Mouse (Mus musculus): ENCODE results near the gene Cdkal1. TPM values are rescaled to one million over a fixed set of nuclear protein-coding genes. Genes with fewer than 3 reads are reported as not detected.

The Cdkal1 gene
- polyA plus RNA-seq, 1 experiment from 2014 or later: 8.7 TPM

DNA sequence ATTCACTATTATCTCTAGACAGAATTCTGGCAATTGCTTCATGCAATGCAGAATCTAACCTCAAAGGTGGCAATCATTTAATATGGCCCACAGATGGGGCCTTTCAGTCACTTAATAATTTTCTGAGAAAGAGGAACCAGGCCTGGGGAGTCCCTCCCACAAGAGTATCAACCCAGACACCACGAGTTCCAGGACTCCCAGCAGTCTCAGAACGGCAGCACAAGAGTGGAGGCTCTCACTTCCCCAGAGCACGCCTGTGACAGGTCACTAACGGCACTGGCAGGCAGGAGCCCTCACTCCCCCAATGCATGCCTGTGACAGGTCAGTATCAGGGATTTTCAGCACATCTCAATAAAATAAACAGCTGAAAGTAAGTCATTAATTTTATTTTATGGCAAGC is 424.6 kb downstream of the Cdkal1 start:
- peak; percentile 21 for DNase-seq
- no peak overlapping the region for H3K27ac ChIP-seq (ENCODE audit: low read depth)
- H3K9me3 ChIP-seq (ENCODE audit: low read length): no peaks in the 10 kb centered on the region
- H3K36me3 ChIP-seq (replicated peaks; ENCODE audit: insufficient read depth, low read length): no peaks in the 10 kb centered on the region
- no peak overlapping the region for H3K9ac ChIP-seq (replicated peaks)
- H3K27me3 ChIP-seq (ENCODE audit: insufficient read depth, low read length): no peaks in the 10 kb centered on the region
- no peak overlapping the region for H3K4me2 ChIP-seq (ENCODE audit: low read depth, low read length)
- no peaks in the 10 kb centered on the region for H3K4me1 ChIP-seq (ENCODE audit: insufficient read depth)
- H3K4me3 ChIP-seq (ENCODE audit: low read depth, low read length): no peak overlapping the region
- TF ChIP-seq EP300 (IDR thresholded peaks at IDR 0.05; ENCODE audit: low read depth) (no peak), CTCF (IDR thresholded peaks at IDR 0.05; ENCODE audit: low read depth) (no peak)
- WGBS (ENCODE audit: insufficient replicate concordance): 19% methylated on average over 4 of the region's 4 CpGs
- ATAC-seq: no peak

DNA sequence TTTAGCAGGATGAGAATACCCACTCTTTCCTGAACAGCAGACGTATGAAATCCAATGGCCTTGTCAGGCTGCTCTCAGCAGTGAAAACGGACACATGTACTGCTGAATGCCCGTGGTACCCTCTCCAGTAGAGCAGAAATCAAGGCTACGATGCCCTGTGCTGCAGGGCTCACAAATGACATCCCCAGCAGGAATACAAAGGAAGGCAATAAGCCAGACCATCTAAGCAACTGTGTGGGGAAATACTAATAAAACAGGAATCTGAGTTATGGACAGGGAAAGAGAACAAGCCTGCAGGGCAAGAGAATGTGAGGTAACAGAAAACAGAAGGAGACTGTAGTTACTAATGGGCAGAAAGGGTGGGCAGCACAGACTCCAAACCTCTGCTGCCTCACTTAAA is 425.6 kb downstream of the Cdkal1 start:
- DNase-seq: no peak
- Histone ChIP-seq H3K9me3 (ENCODE audit: low read length) (no peaks in the 10 kb centered on the region), H3K9ac (replicated peaks) (no peak overlapping the region), H3K27ac (ENCODE audit: low read depth) (no peak overlapping the region), H3K36me3 (replicated peaks; ENCODE audit: insufficient read depth, low read length) (no peaks in the 10 kb centered on the region), H3K4me3 (ENCODE audit: low read depth, low read length) (no peak overlapping the region), H3K4me1 (ENCODE audit: insufficient read depth) (no peaks in the 10 kb centered on the region), H3K4me2 (ENCODE audit: low read depth, low read length) (no peak overlapping the region), H3K27me3 (ENCODE audit: insufficient read depth, low read length) (no peaks in the 10 kb centered on the region)
- TF ChIP-seq EP300 (IDR thresholded peaks at IDR 0.05; ENCODE audit: low read depth): no peak
- TF ChIP-seq CTCF (IDR thresholded peaks at IDR 0.05; ENCODE audit: low read depth): no peak
- ATAC-seq: no peak
- WGBS (ENCODE audit: insufficient replicate concordance): 73% methylated on average over 4 of the region's 4 CpGs

- DNase-seq (no peak), ATAC-seq (no peak)
- no peaks in the 10 kb centered on the region for H3K36me3 ChIP-seq (replicated peaks; ENCODE audit: insufficient read depth, low read length)
- H3K4me1 ChIP-seq (ENCODE audit: insufficient read depth): no peaks in the 10 kb centered on the region
- no peak overlapping the region for H3K9ac ChIP-seq (replicated peaks)
- H3K27ac ChIP-seq (ENCODE audit: low read depth): no peak overlapping the region
- H3K9me3 ChIP-seq (ENCODE audit: low read length): no peaks in the 10 kb centered on the region
- no peaks in the 10 kb centered on the region for H3K27me3 ChIP-seq (ENCODE audit: insufficient read depth, low read length)
- TF ChIP-seq CTCF (IDR thresholded peaks at IDR 0.05; ENCODE audit: low read depth) (no peak), EP300 (IDR thresholded peaks at IDR 0.05; ENCODE audit: low read depth) (no peak)
- H3K4me3 ChIP-seq (ENCODE audit: low read depth, low read length): no peak overlapping the region
- 83% methylated on average over 6 of the region's 6 CpGs for WGBS (ENCODE audit: insufficient replicate concordance)
- no peak overlapping the region for H3K4me2 ChIP-seq (ENCODE audit: low read depth, low read length)
Measured at GRCm38 (mm10) chr13:29429196-29429595, 426.3 kb downstream of the Cdkal1 start.

- H3K4me3 ChIP-seq (ENCODE audit: low read depth, low read length): no peak overlapping the region
- H3K27ac ChIP-seq (ENCODE audit: low read depth): no peak overlapping the region
- no peaks in the 10 kb centered on the region for H3K9me3 ChIP-seq (ENCODE audit: low read length)
- DNase-seq (no peak), ATAC-seq (no peak)
- 67% methylated on average over 8 of the region's 8 CpGs for WGBS (ENCODE audit: insufficient replicate concordance)
- no peaks in the 10 kb centered on the region for H3K4me1 ChIP-seq (ENCODE audit: insufficient read depth)
- TF ChIP-seq EP300 (IDR thresholded peaks at IDR 0.05; ENCODE audit: low read depth) (no peak), CTCF (IDR thresholded peaks at IDR 0.05; ENCODE audit: low read depth) (no peak)
- no peak overlapping the region for H3K9ac ChIP-seq (replicated peaks)
- H3K36me3 ChIP-seq (replicated peaks; ENCODE audit: insufficient read depth, low read length): no peaks in the 10 kb centered on the region
- no peaks in the 10 kb centered on the region for H3K27me3 ChIP-seq (ENCODE audit: insufficient read depth, low read length)
- H3K4me2 ChIP-seq (ENCODE audit: low read depth, low read length): no peak overlapping the region
Measured at GRCm38 (mm10) chr13:29416450-29417136, 438.9 kb downstream of the Cdkal1 start.

DNA sequence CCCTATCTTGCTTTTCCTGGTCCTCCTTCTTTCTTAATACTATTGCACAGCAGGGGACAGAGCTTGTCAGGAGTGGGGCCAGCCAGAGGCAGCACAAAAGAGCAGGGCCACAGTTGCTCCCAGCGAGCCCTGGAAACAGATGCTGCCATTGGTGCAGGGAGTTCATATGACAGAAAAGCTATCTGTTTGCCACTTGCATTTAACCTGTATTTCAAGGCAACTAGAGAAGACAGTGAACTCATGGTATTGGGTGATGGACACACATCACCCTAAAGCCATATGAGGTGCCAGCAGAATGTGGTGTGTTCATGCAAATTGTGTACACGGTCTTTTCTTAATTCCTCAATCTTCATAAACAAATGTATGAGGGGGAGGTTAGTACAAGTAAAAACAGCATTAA is 439.5 kb downstream of the Cdkal1 start:
- H3K9ac ChIP-seq (replicated peaks): no peak overlapping the region
- no peak overlapping the region for H3K27ac ChIP-seq (ENCODE audit: low read depth)
- H3K27me3 ChIP-seq (ENCODE audit: insufficient read depth, low read length): no peaks in the 10 kb centered on the region
- H3K4me3 ChIP-seq (ENCODE audit: low read depth, low read length): no peak overlapping the region
- DNase-seq (no peak), ATAC-seq (no peak)
- H3K4me1 ChIP-seq (ENCODE audit: insufficient read depth): no peaks in the 10 kb centered on the region
- no peaks in the 10 kb centered on the region for H3K36me3 ChIP-seq (replicated peaks; ENCODE audit: insufficient read depth, low read length)
- WGBS (ENCODE audit: insufficient replicate concordance): 80% methylated on average over 2 of the region's 2 CpGs
- no peaks in the 10 kb centered on the region for H3K9me3 ChIP-seq (ENCODE audit: low read length)
- TF ChIP-seq CTCF (IDR thresholded peaks at IDR 0.05; ENCODE audit: low read depth): no peak
- TF ChIP-seq EP300 (IDR thresholded peaks at IDR 0.05; ENCODE audit: low read depth): no peak
- H3K4me2 ChIP-seq (ENCODE audit: low read depth, low read length): no peak overlapping the region

DNA sequence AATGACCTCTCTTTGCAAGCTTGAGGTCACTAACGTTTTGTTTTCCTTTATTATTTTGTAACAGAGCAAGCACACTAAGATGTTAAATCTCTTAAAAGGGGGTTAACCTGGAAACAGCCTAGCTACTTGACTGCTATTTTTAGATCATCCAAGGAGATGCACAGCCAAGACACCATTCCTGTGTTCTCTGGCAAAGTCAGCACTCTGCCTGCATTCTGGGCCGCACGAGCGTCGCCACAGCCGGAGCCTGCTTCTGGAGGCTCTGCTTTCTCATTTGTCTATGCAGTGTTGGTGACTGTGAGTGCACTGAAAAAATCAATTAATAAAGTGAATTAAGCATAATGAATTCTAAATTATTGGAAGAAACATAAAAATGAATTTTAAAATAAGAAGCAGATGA is 440.6 kb downstream of the Cdkal1 start:
- Histone ChIP-seq H3K36me3 (replicated peaks; ENCODE audit: insufficient read depth, low read length) (no peaks in the 10 kb centered on the region), H3K4me1 (ENCODE audit: insufficient read depth) (no peaks in the 10 kb centered on the region), H3K27ac (ENCODE audit: low read depth) (no peak overlapping the region), H3K27me3 (ENCODE audit: insufficient read depth, low read length) (no peaks in the 10 kb centered on the region), H3K4me3 (ENCODE audit: low read depth, low read length) (no peak overlapping the region), H3K4me2 (ENCODE audit: low read depth, low read length) (no peak overlapping the region), H3K9ac (replicated peaks) (no peak overlapping the region), H3K9me3 (ENCODE audit: low read length) (no peaks in the 10 kb centered on the region)
- ATAC-seq: no peak
- WGBS (ENCODE audit: insufficient replicate concordance): 86% methylated on average over 6 of the region's 6 CpGs
- TF ChIP-seq CTCF (IDR thresholded peaks at IDR 0.05; ENCODE audit: low read depth) (no peak), EP300 (IDR thresholded peaks at IDR 0.05; ENCODE audit: low read depth) (no peak)
- DNase-seq: no peak

Measured in liver, postnatal 0 days (tissue).